Mouse (Mus musculus): ENCODE measurements around the gene Nr4a1.

GRCm38 (mm10) chr15:101224006-101224906, 29.8 kb upstream of the Nr4a1 start, which contains the start of gene Grasp:
- no peak for TF ChIP-seq CTCF (IDR thresholded peaks at IDR 0.05; ENCODE audit: control insufficient read depth, insufficient read depth, insufficient replicate concordance, low read depth, low read length)
- peak; percentile 87 for TF ChIP-seq POLR2A (IDR thresholded peaks at IDR 0.05; ENCODE audit: control insufficient read depth, low read depth, low read length)

Data from testis, adult 2 months (tissue).